Mouse (Mus musculus): ENCODE data around the gene Tmcc2.

Gene Tmcc2

DNA sequence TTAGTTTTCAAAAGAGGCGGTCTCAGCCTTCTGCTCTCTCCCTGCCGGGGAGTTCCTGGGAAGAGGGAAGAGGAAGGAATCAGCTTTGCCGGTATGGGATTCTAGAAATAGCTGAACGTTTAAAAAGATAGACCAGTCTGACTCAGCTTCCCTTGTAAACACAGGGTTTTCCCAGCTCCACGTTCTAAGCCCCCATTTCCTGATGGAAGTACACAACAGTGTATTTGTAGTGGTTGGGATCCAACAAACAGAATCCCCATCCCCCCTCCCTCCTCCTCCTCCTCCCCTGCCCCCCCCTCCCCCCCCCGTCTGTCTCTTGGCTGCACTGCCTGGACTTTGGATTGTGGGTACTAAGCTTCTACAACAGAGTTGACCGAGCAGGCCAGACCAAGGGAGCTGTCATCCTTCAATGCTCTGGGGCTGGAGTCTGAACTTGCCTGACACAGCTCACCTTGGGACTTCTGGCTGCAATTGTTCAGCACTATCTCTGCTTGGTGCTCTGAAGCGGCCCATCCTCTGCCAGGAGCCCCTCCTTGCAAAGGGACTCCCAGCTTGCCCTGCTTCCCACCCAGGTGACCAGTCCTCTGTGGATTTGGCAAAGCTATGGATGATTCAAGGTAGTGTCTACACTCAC lies 52.9 kb downstream of the Tmcc2 start:
- peak; percentile 84 for DNase-seq

DNA sequence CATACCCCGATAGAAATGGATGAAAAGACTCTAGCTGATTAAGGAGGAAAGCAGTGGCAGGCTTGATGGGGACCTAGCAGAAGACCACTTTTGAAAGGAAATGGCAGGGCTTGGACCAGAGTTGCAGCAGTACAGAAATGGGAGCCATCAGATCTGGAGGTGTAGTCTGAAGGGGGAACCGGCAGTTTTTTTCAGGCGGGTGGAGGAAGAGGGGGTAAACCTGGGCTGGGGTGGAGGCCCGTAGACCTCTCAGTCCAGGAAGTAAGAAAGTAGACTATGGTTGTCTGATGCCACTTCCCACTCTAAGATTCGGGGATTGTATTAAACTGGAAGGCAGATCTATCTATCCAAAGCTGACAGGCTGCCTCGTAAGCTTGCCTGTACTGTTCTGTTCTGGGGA lies 54.2 kb downstream of the Tmcc2 start:
- DNase-seq = no peak

DNA sequence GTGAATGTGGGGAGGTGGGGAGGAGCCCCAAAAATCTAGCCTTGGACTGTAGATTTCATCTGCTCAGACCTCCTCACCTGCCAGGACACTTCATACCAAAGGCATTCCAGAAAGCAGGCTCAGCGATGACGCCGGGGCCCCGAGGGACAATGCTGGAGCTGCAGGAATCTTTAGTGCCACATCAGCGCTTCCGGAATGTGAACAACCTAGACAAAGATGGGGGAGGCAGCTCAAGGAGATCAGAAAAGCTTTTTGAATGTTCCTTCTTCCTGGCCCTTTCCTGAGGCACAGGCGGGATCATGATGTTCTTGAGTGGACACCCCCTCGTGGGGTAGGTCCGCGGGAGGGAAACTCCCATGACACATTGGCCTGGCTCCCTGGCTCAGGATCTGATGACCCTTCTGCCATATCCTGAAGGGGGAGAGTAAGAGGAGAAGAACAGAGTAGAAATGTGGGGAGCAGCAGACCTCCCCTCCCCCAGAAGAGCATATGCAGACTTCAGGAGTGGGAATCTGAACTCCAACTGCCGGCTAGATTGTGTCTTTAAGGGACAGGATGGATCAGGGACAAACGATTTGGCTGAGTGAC lies 55.6 kb downstream of the Tmcc2 start:
- peak; percentile 79 for DNase-seq

DNA sequence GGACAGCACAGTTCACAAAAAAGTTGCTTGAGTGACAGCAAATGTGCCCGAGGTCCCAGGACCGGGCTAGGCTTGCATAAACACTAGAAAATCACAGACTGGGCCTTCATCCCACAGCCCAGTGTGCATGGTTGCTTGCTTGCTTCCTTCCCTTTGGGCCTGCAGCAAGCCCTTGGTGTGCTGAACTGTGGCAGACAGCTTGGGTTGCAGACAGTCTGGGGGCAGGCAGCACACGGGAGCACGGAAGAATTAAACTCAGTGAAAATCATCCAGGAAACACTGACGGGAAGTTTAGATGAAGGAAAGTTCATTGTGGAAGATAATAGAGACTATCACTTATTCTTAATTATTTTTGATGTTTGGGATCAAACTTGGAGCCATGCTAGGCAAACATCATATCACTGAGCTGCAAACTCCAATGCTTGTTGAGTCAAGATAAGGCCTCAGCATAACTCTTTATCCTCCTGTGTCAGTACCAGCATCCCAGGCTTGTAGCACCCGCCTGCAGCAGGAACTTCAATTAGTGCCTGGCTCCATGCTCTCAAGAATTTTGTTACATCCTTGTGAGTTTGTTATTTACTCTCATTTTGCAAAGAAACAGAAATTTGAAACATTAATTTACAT lies 56.8 kb downstream of the Tmcc2 start:
- no peak for DNase-seq

DNA sequence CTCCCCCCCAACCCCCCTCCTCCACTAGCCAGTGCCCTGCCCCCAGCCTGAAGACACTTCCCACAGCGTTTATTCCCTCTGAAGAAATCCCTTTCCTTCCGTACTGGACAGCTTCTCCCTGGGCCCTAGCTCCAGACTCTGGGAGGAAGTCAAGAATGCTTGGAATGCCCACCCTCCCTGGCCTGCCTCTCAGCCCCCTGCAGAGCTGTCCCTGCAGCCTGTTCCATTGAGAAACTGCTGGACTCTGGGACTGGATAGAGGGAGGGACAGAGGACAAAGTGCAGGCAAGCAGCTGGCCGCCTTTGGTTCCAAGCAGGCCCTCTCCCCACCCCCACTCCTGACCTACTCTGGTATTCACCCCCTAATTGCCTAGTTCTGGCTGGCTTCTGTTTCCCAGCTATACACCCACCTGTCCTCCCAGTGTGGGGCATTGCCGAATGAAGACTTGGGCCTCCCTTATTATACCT lies 57.4 kb downstream of the Tmcc2 start:
- DNase-seq = peak; percentile 96

DNA sequence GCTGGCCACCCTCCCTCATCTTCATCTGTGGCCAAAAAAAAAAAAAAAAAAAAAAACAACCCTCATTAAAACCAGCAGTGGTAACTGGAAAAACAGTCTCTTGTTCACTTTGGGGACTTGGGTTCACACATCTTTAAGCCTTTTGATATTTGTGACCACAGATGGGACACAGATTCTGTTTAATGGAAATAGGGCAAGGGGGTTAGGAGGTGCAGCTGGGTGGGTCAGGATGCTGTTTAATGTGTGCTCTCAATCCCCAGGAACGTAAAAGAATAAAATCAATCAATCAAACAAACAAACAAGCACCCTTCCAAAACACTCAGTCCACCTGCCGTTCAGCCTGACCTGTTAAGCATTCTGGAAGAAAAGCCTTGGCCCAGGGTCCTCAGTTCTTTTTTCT lies 57.9 kb downstream of the Tmcc2 start:
- DNase-seq = no peak

DNA sequence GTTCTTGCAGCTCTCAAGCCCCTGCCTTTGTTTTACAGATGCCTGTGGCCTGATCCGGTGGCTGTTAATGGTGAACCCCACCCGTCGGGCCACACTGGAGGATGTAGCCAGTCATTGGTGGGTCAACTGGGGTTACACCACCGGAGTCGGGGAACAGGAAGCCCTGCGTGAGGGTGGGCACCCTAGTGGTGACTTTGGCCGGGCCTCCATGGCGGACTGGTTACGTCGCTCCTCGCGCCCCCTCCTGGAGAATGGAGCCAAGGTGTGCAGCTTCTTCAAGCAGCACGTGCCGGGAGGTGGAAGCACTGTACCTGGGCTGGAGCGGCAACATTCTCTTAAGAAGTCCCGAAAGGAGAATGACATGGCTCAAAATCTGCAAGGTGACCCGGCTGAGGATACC lies 59.8 kb downstream of the Tmcc2 start:
- no peak for DNase-seq

DNA sequence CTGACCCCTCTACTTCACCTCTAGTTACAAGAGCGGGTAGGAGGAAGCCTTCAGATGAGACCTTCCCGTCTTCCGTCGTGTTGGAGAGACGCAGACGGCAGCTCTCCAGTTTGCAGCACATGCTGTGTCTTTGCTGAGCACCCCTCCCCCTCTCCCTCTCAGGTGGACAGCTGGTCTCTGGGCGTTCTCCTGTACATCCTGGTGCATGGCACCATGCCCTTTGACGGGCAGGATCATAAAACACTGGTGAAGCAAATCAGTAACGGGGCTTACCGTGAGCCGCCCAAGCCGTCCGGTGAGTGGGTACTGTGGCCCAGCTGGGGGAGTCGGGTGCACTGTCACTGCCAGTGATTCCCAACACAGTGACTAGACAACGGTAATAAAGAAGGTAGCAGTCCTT lies 60.7 kb downstream of the Tmcc2 start:
- peak; percentile 36 for DNase-seq

DNA sequence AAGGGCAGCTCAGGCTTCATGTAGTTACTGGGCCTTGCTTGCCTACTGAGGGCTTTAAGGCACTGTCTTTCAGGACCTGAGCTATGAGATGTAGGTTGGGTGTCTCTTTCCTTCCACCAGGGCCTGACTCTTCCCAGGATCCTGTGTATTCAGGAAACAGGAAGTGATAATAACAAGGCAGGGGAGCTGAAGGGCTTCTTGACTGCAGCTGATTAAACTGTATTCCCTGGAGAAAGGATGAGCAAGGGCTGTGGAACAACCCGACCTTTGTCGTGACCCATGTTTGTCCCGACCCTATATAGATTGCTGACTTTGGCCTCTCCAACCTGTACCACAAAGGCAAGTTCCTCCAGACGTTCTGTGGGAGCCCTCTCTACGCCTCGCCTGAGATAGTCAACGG lies 61.4 kb downstream of the Tmcc2 start:
- DNase-seq = no peak

DNA sequence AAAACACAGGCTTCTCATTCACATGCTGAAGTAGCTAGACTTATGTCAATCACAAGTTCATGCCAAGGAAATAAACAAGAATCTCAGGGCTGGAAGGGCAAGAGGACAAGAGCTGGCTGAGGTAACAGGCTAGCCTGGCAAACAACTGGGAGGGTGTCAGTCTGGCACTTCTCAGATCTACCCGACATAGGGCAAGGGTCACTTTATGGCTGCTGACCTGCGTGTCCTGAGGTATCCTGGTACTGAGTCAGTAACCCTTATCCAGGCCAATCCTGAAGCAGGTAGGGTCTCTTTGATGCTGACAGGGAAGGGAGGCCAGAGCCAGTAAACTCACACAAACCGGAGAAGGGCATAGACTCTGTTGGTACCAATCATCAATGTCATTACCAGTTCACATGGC lies 62.5 kb downstream of the Tmcc2 start:
- peak; percentile 85 for DNase-seq

DNA sequence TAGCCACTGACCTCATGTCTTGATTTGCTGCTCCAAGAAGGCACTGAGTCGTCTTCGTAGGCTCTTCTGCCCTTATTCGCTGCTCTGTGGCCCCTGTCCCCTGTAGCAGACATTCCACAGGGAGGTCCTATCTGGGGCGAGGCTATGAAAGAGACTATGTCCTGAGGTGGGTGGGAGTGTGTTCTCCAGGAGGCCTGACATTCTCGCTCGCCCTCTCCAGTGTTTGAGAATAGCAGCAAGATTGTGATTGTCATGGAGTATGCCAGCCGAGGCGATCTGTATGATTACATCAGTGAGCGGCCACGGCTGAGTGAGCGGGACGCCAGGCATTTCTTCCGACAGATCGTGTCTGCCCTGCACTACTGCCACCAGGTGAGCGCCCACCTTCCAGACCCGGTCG lies 63.6 kb downstream of the Tmcc2 start:
- DNase-seq = no peak

DNA sequence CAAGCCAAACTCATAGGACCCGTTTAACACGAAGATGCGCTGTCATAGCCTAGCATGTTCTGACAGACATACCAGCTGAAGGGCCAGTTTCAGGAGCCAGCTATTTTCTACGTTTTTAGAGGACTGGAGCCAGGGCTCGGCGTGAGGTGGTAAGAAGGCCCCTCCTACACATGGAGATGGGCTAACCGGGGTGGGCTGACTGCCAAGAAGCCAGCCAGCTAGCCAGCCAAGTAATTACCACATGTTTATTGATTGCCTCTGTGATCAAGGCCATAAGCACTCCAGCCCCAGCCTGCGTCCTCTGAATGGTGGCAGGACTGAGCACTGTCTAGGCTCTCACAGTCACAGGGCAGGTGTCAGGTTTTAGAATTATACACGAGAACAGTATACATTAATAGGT lies 64.3 kb downstream of the Tmcc2 start:
- DNase-seq = peak; percentile 73

DNA sequence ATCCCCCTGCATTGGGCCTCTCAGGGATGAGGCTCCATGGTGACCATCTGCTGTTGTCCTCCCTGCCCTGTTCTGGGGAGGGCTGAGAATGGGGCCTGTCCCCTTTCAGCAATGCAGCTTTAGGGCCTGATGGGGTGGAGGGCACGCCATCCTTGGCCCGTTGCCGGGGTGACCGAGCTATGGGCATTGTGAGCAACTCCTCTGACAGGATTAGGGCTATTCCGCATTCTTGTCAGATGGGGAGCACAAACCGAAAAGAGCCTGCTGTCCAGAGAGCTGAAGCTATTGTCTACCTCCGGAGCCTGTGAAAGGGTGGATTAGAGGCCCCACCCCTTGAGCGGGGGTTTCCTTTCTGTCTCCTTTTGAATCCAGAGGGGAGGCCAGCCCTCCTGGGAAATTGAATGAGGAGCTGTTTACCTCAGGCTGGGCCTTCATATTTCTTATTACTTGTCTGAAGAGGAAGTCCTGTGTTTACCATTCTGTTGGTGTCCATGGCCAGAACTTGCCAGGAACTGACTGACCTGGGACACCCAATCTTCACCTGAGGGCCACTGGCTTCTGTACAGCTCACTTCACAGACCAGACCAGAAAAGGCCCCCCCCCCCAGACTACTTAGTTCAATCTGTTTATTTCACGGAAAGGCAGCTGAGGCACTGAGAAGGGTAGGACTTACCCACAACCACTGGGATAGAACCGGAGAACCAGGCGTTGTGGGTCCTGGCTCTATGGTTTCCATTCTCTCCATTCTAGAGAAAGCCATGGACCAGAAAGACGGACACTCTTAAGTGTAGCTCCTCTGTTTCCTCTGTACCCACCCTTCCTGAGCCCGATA lies 68.2 kb downstream of the Tmcc2 start:
- DNase-seq = peak; percentile 58

DNA sequence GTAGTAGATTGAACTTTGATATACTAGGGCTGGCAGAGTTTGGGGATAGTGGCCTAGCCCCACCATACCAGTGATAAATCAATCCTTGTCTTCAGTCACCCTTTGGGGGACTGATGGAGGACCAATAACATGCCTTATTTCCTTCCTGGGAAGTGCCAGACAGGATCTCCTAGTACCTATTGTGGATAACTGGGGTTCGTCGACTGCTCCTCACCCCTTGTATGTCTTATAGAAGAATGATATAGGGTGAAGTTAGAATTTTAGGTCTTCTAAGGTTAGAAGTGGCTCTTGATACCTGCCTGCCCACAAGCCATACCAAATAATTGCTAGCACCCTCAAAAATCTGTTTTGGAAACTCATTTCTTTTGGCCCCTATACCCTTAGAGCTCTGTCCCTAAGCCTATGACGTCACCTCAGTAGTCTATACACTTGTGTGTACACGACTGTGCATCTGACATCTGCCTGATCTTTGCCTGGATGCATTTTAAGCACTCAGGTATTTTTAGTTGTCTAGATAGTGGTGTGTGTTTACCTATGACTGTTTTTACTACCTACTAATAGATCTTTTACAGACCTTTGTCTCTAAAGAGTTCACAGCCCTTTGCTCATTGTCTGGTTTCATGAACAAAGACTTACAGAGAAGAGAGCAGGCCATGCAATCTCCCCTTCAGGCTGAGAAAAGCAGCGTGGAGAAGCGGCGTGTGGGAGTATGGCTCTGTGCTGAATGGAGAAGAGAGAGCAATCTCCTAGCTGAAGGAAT lies 69.1 kb downstream of the Tmcc2 start:
- no peak for DNase-seq

DNA sequence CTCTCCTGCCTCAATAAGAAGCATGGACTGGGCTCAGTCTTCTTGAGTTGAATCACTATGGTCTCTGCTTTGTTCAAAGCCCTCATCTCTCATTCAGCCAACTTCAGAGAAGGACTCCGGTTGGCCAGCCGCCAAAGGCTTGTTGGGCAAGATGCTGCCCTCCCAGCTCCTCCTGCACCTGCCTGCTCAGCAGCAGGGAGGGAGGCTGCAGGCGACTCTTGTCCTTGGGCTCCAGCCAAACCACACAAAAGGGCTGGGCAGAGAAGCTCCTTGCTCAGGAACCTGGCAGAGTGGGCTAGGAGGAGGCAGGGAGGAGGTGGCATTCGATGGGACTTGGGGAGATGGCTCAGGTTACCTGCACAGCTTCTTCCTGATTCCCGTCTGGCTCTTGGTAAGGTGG lies 71.8 kb downstream of the Tmcc2 start:
- DNase-seq = peak; percentile 90

DNA sequence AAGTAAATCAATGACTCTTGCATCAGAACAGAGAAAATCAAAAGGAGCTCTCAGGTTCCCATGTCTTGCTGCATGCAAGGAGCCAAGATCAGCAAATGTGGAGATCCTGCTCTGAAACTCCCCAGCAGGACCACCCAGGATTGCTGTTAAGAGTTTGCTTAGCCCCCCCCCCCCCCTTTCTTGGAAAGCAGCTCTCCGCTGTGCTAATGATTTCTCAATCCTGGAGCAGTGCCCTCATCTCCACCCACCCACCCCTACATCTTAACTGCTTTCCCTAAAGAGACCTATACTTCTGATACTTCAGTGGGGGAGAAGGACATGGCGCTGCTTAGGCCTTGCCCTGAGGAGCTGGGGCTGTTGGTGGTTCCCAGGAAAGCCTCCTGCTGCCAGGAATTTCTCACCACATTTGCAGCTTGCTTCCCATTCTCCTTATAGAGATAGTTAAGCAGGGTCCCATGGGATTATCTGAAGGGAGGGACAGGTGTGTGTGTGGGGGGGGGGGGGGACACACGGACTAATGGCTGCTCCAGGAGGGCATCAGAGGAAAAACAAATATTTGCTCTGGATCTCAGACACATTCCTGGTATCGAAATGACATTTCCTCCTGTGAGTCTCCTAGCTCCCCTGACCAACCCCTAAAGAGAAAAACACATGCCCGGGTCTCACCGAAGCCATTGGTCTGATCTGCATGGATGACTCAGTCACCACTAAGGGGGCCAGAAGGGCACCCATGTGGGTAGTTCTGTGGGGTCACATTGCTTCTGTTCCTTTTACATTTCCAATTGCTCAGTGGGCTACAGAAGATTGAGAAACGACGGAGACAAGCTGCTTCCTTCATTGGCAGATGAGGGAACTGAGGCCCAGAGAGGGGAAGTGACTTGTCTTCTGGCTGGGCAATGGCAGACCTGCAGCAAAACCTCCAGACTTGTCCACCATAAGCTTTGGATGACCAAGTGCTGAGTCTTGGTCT lies 72.9 kb downstream of the Tmcc2 start:
- DNase-seq = no peak

DNA sequence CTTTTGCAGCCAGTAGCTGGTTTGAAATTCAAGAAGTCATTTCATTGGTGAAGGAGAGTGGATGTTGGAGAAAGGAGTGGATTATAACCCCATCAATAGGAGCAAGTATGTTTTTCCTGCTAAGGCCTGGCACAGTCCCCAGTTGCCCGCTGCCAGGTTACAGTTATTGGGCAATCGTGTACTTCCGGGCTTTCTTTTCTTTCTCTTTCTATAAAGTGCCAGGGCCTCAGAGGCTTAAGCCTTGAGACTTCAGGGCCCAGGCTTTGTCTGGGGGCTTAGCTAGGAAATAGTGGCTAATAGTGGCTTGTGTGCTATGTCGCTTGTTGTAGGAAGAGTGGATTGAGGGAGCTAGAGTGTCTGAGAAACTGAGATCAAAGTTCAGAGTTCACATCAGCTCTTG lies 73.7 kb downstream of the Tmcc2 start:
- DNase-seq = peak; percentile 67

DNA sequence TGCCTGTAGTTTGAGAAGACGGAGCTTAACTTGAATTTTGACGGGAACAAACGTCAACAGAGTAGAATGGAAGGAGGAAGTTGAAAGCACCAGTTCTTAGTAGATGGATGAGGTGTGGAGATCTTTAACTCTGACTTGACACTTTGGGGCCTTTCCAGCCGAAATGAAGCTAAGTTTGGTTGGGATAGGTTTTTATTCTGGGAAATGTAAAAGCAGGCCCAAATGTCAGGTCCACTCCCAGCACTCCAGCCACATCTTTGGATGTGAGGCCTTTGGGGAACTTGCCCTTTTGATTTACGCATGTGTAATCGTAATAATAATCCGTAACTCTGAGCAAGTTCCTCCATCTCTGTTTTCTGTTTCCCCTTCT lies 74.5 kb downstream of the Tmcc2 start:
- DNase-seq = no peak

DNA sequence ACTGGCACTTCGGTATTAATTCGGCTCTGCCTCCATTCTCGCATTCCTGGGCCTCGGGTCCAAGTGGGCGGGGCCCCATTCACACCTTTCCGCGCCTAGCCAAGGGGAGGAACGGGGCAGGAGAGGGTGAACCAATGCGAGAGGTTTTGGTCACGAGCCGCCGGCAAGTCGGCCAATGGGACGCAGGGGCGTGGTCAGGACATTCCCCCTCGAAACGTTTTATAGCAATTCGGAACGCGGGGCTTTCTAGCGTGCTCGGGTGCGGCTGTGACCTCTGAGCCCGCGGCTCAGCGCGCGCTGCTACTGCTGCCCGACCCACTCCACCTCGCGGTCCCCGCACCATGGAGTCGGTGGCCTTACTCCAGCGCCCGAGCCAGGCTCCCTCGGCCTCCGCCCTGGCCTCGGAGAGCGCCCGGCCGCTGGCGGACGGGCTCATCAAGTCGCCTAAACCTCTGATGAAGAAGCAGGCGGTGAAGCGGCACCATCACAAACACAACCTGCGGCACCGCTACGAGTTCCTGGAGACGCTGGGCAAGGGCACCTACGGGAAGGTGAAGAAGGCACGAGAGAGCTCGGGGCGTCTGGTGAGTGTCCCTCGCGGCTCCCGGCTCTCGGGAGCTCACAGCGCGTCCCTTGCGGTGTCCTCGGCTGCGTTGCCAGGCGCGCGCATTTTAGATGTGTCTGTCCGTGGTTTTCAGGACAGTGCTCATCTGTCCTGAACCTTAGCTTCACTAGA lies 75.0 kb downstream of the Tmcc2 start, which contains the start of gene Nuak2:
Nuak2 (plus strand) TSS at position 238 of the 736 bp plus-strand sequence.
- DNase-seq = peak; percentile 97

DNA sequence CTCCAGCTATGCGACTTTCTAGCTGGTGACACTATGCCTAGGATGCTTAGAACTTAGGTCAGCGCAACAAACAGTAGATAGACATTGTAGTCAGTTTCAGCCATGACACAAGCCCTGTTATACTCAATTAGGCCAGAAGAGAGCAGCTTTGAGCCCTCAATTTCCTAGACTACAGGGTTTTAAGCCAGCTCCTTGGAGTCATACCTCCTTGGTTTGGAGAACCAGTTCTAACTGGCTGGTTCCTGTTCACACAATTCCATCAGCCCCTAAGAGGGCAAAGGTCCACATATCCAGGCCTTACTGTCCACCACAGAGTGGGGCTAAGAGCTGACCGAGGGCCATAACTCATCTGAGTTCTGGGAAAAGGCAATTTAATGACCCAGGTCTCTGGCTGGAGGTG lies 78.4 kb downstream of the Tmcc2 start:
- peak; percentile 85 for DNase-seq

DNA sequence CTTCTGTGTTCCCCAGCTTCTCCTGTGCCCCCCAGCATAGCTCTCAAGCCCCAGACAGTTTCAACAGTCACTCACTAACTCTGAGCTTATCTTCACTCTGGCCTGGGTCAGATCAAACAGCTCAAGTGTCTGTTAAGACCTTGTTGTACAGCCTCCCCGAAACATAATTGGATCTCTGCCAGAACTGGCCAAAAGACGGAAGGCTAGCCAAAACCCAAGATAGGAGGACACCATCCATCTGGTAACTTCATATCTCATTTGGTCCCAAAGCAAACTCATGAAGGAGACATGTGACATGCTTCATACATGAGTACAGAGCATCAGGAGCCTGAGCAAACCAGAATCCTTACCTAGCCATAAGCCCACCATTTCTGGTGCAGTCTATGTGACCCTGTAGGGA lies 79.0 kb downstream of the Tmcc2 start:
- DNase-seq = no peak
